Mouse (Mus musculus) liver, embryonic 14.5 days (tissue): ENCODE measurements around the gene Bcl11b. TPM values are rescaled to one million over a fixed set of nuclear protein-coding genes. Genes with fewer than 3 reads are reported as not detected.
A peak's percentile ranks its signal among the peaks of the same experiment; 100 is the strongest.

Experiments
- ATAC-seq: fragments of 200-750 bp; cut with Nextera tagmentation; 2 replicates; pipeline ENCODE4 v1.8.0; 2017; ENCODE audit warnings: moderate number of reproducible peaks, mild to moderate bottlenecking, moderate library complexity; ENCODE audit not compliant: insufficient read depth
- DNase-seq, 3 experiments: peaks; one replicate each; pipeline ENCODE4 v3.0.0-alpha.2; 2012 to 2013; ENCODE audit warnings: low read depth in 3 of 3, low spot score in 3 of 3
- H3K27ac ChIP-seq: fragments of 300-500 bp; sonication (generic); 2 replicates; pipeline ENCODE4 v1.5.1; 2014; ENCODE audit warnings: moderate library complexity, mild to moderate bottlenecking, control low read depth, inconsistent platforms
- H3K27me3 ChIP-seq: fragments of 300-500 bp; sonication (generic); 2 replicates; pipeline ENCODE4 v1.6.1; 2014; ENCODE audit warnings: mild to moderate bottlenecking, low read length, moderate library complexity; ENCODE audit not compliant: control insufficient read depth, insufficient read depth
- H3K36me3 ChIP-seq: fragments of 300-500 bp; sonication (generic); replicated peaks from 2 replicates; pipeline ENCODE4 v1.6.1; 2014; ENCODE audit warnings: low read depth; ENCODE audit not compliant: control insufficient read depth, insufficient read depth
- H3K4me1 ChIP-seq, 2 experiments: fragments of 200-500 bp in 1 of 2; fragments of 300-500 bp in 1 of 2; sonication (generic) in 1 of 2; replicated peaks; 2 replicates each; pipeline ENCODE4 v1.6.1; 2012 to 2014; ENCODE audit warnings: antibody characterized with exemption in 1 of 2, inconsistent platforms in 1 of 2, low read length in 1 of 2; ENCODE audit not compliant: control insufficient read depth in 2 of 2, insufficient read depth in 2 of 2
- H3K4me2 ChIP-seq: fragments of 300-500 bp; sonication (generic); 2 replicates; pipeline ENCODE4 v1.6.1; 2014; ENCODE audit warnings: low read depth, mild to moderate bottlenecking, control low read depth, moderate library complexity
- H3K4me3 ChIP-seq, 2 experiments: fragments of 200-500 bp in 1 of 2; fragments of 300-500 bp in 1 of 2; sonication (generic) in 1 of 2; 2 replicates each; pipeline ENCODE4 v1.5.1; 2012 to 2014; ENCODE audit warnings: low read depth in 2 of 2, low read length in 2 of 2, mild to moderate bottlenecking in 2 of 2, control low read depth in 1 of 2, inconsistent platforms in 1 of 2, moderate library complexity in 1 of 2; ENCODE audit not compliant: insufficient read depth in 1 of 2
- H3K9ac ChIP-seq: fragments of 300-500 bp; sonication (generic); replicated peaks from 2 replicates; pipeline ENCODE4 v1.6.1; 2014; ENCODE audit warnings: mild to moderate bottlenecking, control low read depth, moderate library complexity
- H3K9me3 ChIP-seq: fragments of 300-500 bp; sonication (generic); 2 replicates; pipeline ENCODE4 v1.6.1; 2016; ENCODE audit warnings: low read length, mixed read lengths; ENCODE audit not compliant: control insufficient read depth
- CTCF ChIP-seq: IDR thresholded peaks from 2 replicates; pipeline ENCODE4 v1.5.1; 2016; ENCODE audit warnings: antibody characterized with exemption, low read depth, control low read depth
- EP300 ChIP-seq: IDR thresholded peaks from 2 replicates; pipeline ENCODE4 v1.6.1; 2016; ENCODE audit warnings: antibody characterized with exemption, low read depth
- WGBS: fragments of 180-500 bp; shearing (Covaris S2); extraction: QIAGEN DNeasy Blood & Tissue Kit; methylation state at CpG from one replicate; pipeline ENCODE4 v1.1.7; 2014; ENCODE audit not compliant: insufficient replicate concordance; 5-methylcytosine and 5-hydroxymethylcytosine counted together
- polyA plus RNA-seq, 2 experiments: library from polyadenylated mRNA; depleted of rRNA in 1 of 2; stranded (reverse) in 1 of 2; unstranded in 1 of 2; fragments of >200 nt; fragmentation: Nextera tagmentation in 1 of 2; extraction: Ambion mirVana in 1 of 2; gene quantifications; 2 replicates each; pipeline versions ENCODE4 v1.2.1 to v1.2.3; 2012 to 2014

The Bcl11b gene
- polyA plus RNA-seq, 2 experiments: 0.02 TPM; not detected in 1

DNA sequence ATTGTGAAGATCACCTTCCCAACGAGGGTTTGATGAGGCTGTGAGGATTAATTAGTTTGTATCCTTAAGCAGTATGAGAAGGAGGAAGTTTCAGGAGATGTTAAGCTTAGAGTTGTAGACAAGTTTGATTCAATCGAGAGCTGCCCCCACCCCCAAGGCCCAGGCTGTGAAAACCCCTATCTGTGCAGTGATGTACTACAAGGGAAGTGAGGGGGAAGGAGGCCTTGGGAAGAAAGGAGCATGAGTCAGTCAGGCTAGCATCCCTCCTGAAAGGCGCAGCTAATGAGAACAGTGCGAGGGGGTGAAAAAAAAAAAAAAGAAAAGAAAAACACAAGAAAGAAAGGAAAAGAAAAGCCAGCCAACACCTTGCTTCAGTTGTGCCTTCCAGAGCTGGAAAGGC is 5.8 kb upstream of the Bcl11b start:
- ATAC-seq: no peak
- Histone ChIP-seq H3K9ac (no peak overlapping the region), H3K4me1 (0 out of 4 replicates have a peak, but pooled peaks cover 0 to 3% of the 10 kb centered on the region in 2 experiments), H3K27ac (no peak overlapping the region), H3K27me3 (peaks cover 28% of the 10 kb centered on the region), H3K4me3 (no peak overlapping the region), H3K4me2 (no peak overlapping the region), H3K36me3 (no peaks in the 10 kb centered on the region), H3K9me3 (no peaks in the 10 kb centered on the region)
- TF ChIP-seq CTCF: no peak
- no peak for TF ChIP-seq EP300
- 20% methylated on average over 4 of the region's 4 CpGs for WGBS
- DNase-seq: no peak

GRCm38 (mm10) chr12:108005816-108006626 is 2.6 kb upstream of the Bcl11b start:
- ATAC-seq (no peak), DNase-seq (no peak)
- H3K36me3 ChIP-seq: no peaks in the 10 kb centered on the region
- peak overlapping the region; percentile 34 for H3K4me2 ChIP-seq
- no peak overlapping the region for H3K27ac ChIP-seq
- H3K9ac ChIP-seq: no peak overlapping the region
- 0 out of 4 replicates have a peak, but pooled peaks cover 0 to 3% of the 10 kb centered on the region in 2 experiments for H3K4me1 ChIP-seq
- peaks cover 60% of the 10 kb centered on the region for H3K27me3 ChIP-seq
- WGBS: 3% methylated on average over 54 of the region's 56 CpGs
- no peaks in the 10 kb centered on the region for H3K9me3 ChIP-seq
- H3K4me3 ChIP-seq: no peak overlapping the region
- TF ChIP-seq CTCF (0 out of 2 replicates have a peak, but pooled peaks have one; percentile 5), EP300 (no peak)

DNA sequence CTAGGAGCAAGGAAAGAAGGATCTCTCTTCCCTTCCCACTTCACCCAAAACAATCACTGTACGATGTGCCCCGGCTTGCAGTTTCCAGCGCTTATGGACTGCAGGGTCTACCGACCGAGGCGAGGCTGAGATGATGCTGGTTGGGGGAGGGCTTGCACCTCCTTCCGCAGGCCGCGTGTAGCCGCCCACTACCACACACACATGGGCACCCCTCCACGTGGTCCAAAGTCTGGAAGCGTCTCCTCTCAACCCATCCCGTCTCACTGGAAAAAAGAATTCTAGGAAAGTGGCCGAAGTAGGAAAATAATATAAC is 2.0 kb upstream of the Bcl11b start:
- Histone ChIP-seq H3K9ac (no peak overlapping the region), H3K27me3 (peaks cover 65% of the 10 kb centered on the region), H3K4me2 (no peak overlapping the region), H3K4me3 (no peak overlapping the region), H3K36me3 (no peaks in the 10 kb centered on the region), H3K27ac (no peak overlapping the region), H3K9me3 (no peaks in the 10 kb centered on the region), H3K4me1 (0 out of 4 replicates have a peak, but pooled peaks cover 0 to 3% of the 10 kb centered on the region in 2 experiments)
- DNase-seq: no peak
- ATAC-seq: no peak
- WGBS: 4% methylated on average over 14 of the region's 14 CpGs
- TF ChIP-seq EP300 (no peak), CTCF (no peak)

DNA sequence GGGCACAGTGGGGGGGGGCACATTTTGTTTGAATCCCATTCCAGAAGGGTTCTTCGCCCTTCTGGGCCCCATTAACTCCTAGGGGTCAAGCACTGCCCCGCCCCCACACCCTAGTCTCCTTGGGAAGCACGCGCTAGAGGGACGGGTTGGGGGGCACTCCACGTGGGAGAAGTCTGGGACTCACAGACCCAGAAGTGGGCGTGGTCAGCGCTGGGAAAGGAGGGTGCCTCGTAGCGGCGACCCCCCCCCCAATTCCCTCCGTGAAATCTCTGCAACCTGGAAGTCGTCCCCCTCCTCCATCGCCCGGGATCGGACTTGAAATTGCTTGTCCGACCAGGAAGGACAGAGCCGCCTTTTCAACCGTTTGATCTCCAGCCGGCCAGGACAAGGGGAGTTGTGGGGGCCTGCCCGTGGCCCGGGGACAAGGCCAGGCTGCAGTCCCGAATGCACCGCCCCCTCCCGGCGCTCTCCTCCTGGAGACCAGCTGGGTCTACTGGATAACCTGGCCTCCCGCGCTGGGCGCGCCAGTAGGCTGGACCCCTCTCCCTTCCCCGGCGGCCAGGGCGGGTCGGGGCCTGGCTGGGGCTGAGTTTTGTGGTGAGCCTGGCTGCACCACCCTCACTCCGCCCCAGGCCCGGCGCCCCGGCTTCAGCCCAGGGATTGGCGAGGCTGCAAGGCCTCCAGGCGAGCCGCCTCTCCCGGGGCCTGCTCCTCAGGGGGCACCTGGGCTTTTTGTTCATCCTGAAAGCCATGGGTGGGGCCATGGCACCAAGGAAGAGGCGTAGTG is 1.5 kb upstream of the Bcl11b start:
- H3K4me3 ChIP-seq: no peak overlapping the region
- H3K36me3 ChIP-seq: no peaks in the 10 kb centered on the region
- H3K4me2 ChIP-seq: peak overlapping the region; percentile 3; the same call in 1 of the 2 replicates
- TF ChIP-seq CTCF (no peak), EP300 (no peak)
- ATAC-seq (no peak), DNase-seq (no peak)
- no peak overlapping the region for H3K27ac ChIP-seq
- peaks cover 70% of the 10 kb centered on the region for H3K27me3 ChIP-seq
- 0 out of 4 replicates have a peak, but pooled peaks cover 0 to 3% of the 10 kb centered on the region in 2 experiments for H3K4me1 ChIP-seq
- H3K9me3 ChIP-seq: no peaks in the 10 kb centered on the region
- no peak overlapping the region for H3K9ac ChIP-seq
- 2% methylated on average over 35 of the region's 43 CpGs for WGBS

- under 1% methylated on average over 35 of the region's 35 CpGs for WGBS
- TF ChIP-seq CTCF: no peak
- TF ChIP-seq EP300: no peak
- peak overlapping the region in 1 of 2 experiments; percentile 35; a peak in 3 of 4 replicates for H3K4me3 ChIP-seq
- no peak overlapping the region for H3K9ac ChIP-seq
- no peak for ATAC-seq
- peak overlapping the region; percentile 51 for H3K4me2 ChIP-seq
- peak; percentile 4 to 9 (median 7) for DNase-seq
- H3K9me3 ChIP-seq: no peaks in the 10 kb centered on the region
- H3K4me1 ChIP-seq: 0 out of 4 replicates have a peak, but pooled peaks cover 0 to 3% of the 10 kb centered on the region in 2 experiments
- H3K27me3 ChIP-seq: peaks cover 78% of the 10 kb centered on the region
- no peak overlapping the region for H3K27ac ChIP-seq
- H3K36me3 ChIP-seq: no peaks in the 10 kb centered on the region
Measured at GRCm38 (mm10) chr12:108003928-108004327, 526 bp upstream of the Bcl11b start.
